Comparison of ENCODE assay signal across 18 mouse cellular contexts in the genomic region with DNA sequence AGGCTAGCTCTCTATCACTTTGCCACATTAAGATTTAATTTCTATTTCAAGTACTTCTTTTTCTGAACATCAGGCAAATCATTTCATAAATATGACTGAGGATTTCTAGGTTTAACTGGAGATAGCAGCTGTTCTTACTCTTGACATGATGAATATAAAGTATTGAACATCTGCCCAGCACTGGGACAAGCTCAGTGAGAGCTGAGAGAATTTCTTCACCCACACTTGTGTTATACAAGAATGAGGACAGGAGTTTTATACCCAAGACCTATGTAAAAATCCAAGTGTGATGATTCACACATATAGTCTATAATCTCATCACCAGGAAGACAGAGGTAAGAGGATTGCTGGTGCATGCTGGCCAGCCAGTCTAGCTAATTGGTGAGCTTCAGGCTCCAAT.
"Had no signal": no experiment of that assay in that cellular context is flagged by ENCODE, and none has a peak within 500 bp of the region (broad histone marks: within the 10 kb centered on the region; RNA-seq: fewer than 3 reads in every experiment).

No protein-coding gene starts in this region.

- DNase-seq: lung, adult 18-20 months; lung, embryonic 14.5 days; lung, postnatal 10 days; lung, postnatal 4 days; retina, postnatal 1 day; right cerebral cortex, postnatal 25 days; right cerebral cortex, postnatal 4 days; spleen, adult 18-20 months; thymus, adult 2 months; thymus, postnatal 25 days; thymus, postnatal 4 days had no signal

- H3K4me2 ChIP-seq: lung, embryonic 14.5 days; midbrain, embryonic 13.5 days; neural tube, embryonic 13.5 days; neural tube, embryonic 15.5 days had no signal

- H3K27me3 ChIP-seq: midbrain, embryonic 13.5 days; neural tube, embryonic 13.5 days; neural tube, embryonic 15.5 days had no signal

- H3K36me3 ChIP-seq: midbrain, embryonic 10.5 days; midbrain, embryonic 13.5 days; neural tube, embryonic 13.5 days; neural tube, embryonic 15.5 days had no signal

- H3K9me3 ChIP-seq: midbrain, embryonic 10.5 days; midbrain, embryonic 13.5 days; neural tube, embryonic 13.5 days; neural tube, embryonic 15.5 days had no signal

- H3K4me3 ChIP-seq: midbrain, embryonic 10.5 days; midbrain, embryonic 13.5 days; myocyte; neural tube, embryonic 13.5 days; neural tube, embryonic 15.5 days had no signal

- H3K4me1 ChIP-seq: midbrain, embryonic 13.5 days; neural tube, embryonic 13.5 days; neural tube, embryonic 15.5 days had no signal

- ATAC-seq: midbrain, embryonic 13.5 days; midbrain, embryonic 16.5 days had no signal

- H3K9ac ChIP-seq: liver, embryonic 14.5 days; lung, embryonic 14.5 days; midbrain, embryonic 13.5 days; neural tube, embryonic 13.5 days; neural tube, embryonic 15.5 days had no signal

- H3K27ac ChIP-seq: liver, embryonic 14.5 days; midbrain, embryonic 10.5 days; midbrain, embryonic 13.5 days; neural tube, embryonic 13.5 days; neural tube, embryonic 15.5 days had no signal
